Mouse (Mus musculus): ENCODE data around the gene Ankib1.
"Not testable (repeated sequence)": the region's sequence is repeated elsewhere in the genome, so short reads cannot be mapped to it uniquely, and the experiment has no call there.

The Ankib1 gene

GRCm38 (mm10) chr5:3723415-3723814 lies 79.3 kb downstream of the Ankib1 start:
- no peak for DNase-seq

GRCm38 (mm10) chr5:3722873-3723272 lies 79.9 kb downstream of the Ankib1 start:
- DNase-seq = no peak

- no peak for DNase-seq
Observed at GRCm38 (mm10) chr5:3719371-3719770, 83.4 kb downstream of the Ankib1 start.

GRCm38 (mm10) chr5:3715800-3716199 lies 86.9 kb downstream of the Ankib1 start:
- DNase-seq = no peak

GRCm38 (mm10) chr5:3702180-3702579 lies 100.5 kb downstream of the Ankib1 start:
- no peak for DNase-seq

GRCm38 (mm10) chr5:3700025-3700424 lies 102.7 kb downstream of the Ankib1 start:
- DNase-seq = no peak

- DNase-seq = no peak
Observed at GRCm38 (mm10) chr5:3696031-3696430, 106.7 kb downstream of the Ankib1 start.

- no peak for DNase-seq
Observed at GRCm38 (mm10) chr5:3695191-3695590, 107.5 kb downstream of the Ankib1 start.

- DNase-seq = no peak
Observed at GRCm38 (mm10) chr5:3692956-3693355, 109.8 kb downstream of the Ankib1 start.

- DNase-seq = no peak
Observed at GRCm38 (mm10) chr5:3691283-3691682, 111.4 kb downstream of the Ankib1 start.

GRCm38 (mm10) chr5:3688298-3688697 lies 114.4 kb downstream of the Ankib1 start:
- no peak for DNase-seq

GRCm38 (mm10) chr5:3669938-3670554 lies 132.7 kb downstream of the Ankib1 start:
- DNase-seq = no peak

- DNase-seq = no peak
Observed at GRCm38 (mm10) chr5:3666585-3666984, 136.1 kb downstream of the Ankib1 start.

- no peak for DNase-seq
Observed at GRCm38 (mm10) chr5:3665225-3665624, 137.5 kb downstream of the Ankib1 start.

- DNase-seq = no peak
Observed at GRCm38 (mm10) chr5:3657085-3657484, 145.6 kb downstream of the Ankib1 start, which contains the start of gene Gatad1. Gene Gatad1 (minus strand): TSS chr5:3657185.

GRCm38 (mm10) chr5:3653801-3654200 lies 148.9 kb downstream of the Ankib1 start:
- DNase-seq = no peak

- not testable (repeated sequence) for DNase-seq
Observed at GRCm38 (mm10) chr5:3652903-3653575, 149.7 kb downstream of the Ankib1 start.

GRCm38 (mm10) chr5:3651621-3652020 lies 151.1 kb downstream of the Ankib1 start:
- DNase-seq = no peak

- no peak for DNase-seq
Observed at GRCm38 (mm10) chr5:3650881-3651280, 151.8 kb downstream of the Ankib1 start, which contains the start of gene Tmbim7. Gene Tmbim7 (plus strand): TSS chr5:3651181.

- no peak for DNase-seq
Observed at GRCm38 (mm10) chr5:3648849-3649210, 153.9 kb downstream of the Ankib1 start.

GRCm38 (mm10) chr5:3648206-3648848 lies 154.4 kb downstream of the Ankib1 start:
- DNase-seq = peak; percentile 12

GRCm38 (mm10) chr5:3647708-3648121 lies 155.0 kb downstream of the Ankib1 start:
- DNase-seq = peak; percentile 92

- peak; percentile 69 for DNase-seq
Observed at GRCm38 (mm10) chr5:3646991-3647707, 155.6 kb downstream of the Ankib1 start.

Data from cerebellum, adult 9-11 months (tissue).